Mouse (Mus musculus) adrenal gland, postnatal 14 days (tissue): ENCODE measurements around the gene Cdkl4. TPM values are rescaled to one million over a fixed set of nuclear protein-coding genes. Genes with fewer than 3 reads are reported as not detected.
"Not testable (repeated sequence)": the region's sequence is repeated elsewhere in the genome, so short reads cannot be mapped to it uniquely, and the experiment has no call there.

Source experiments
- DNase-seq: peaks from one replicate; pipeline ENCODE4 v3.0.0; 2021; ENCODE audit warnings: mixed read lengths
- long read RNA-seq, 2 experiments: library from polyadenylated mRNA; stranded (forward); transcript quantifications; one replicate each; pipeline ENCODE4 v2.0.0; 2021
- total RNA-seq: library from RNA; stranded (reverse); gene quantifications from 2 replicates; pipeline ENCODE4 v1.2.3, GENCODE M21; 2021

The Cdkl4 gene
- 0.15 TPM in 2 replicates for total RNA-seq
- long read RNA-seq, experiment 1, partial matches to known transcripts = 0 of 1 reads
- long read RNA-seq, experiment 1, other reads (novel, unspliced or antisense) = 0 of 1 reads
- long read RNA-seq, experiment 2 = 0 reads

DNA sequence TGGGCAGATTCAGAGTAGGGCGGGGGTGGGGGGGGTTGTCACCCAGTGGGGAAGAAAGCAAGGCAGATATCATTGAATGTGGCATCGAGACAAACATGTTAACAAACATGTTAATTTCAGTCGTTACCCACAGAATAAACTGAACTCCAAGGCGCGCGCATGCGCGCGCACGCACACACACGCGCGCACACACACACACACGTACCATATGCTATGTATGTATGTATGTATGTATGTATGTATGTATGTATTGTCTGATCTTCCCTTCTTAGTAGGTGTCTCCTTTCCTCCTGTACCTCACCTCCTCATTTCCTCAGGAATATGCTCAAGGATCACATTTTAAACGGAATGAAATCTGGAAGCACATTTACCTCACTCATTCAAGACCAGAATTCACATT lies at the start of gene Cdkl4:
TSS of gene Cdkl4 (minus strand) at position 175 of the 400 bp plus-strand sequence.
- no peak for DNase-seq

GRCm38 (mm10) chr17:80624979-80625378 lies 47.4 kb upstream of the Cdkl4 start:
- no peak for DNase-seq

DNA sequence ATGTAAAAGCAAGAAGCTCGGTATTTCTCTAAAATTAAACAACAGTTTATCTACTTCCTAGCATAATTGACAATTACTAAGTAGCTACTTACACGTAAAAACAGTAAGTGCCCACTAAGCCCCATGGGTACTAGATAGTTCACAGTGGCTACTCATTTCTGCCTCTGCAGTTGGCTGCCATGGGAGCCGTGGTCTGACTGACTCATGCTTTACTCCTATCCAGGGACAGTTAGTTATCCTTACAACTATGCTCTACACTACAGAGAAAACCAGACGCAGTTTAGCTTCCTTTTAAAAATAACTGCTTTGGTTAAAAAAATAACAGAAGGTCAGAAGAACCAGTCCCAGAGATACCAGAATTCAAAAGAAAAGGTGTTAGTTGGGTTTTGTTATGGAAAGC lies 44.1 kb upstream of the Cdkl4 start:
- no peak for DNase-seq

- peak; percentile 74 for DNase-seq
Measured at GRCm38 (mm10) chr17:80620786-80621423, 43.3 kb upstream of the Cdkl4 start.

GRCm38 (mm10) chr17:80619556-80619955 lies 41.9 kb upstream of the Cdkl4 start:
- DNase-seq = no peak

DNA sequence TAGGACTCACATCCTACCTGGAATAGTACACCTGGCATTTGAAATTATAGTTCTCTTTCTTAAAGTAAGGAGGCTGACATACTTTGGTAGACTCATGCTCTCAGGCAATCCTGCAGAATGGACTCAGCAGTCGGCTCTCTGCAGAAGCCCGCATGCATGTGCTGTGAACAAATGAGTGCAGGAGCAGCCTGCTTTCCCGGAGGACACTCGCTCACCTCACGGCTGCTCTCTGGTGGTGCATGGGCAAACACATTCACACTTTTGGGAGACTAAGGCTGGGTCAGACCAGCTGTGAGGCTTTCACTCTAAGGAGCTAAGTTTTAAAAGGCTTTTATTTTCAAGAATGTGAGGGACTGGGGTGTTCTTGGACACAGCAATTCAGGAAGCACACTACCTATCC lies 41.3 kb upstream of the Cdkl4 start:
- no peak for DNase-seq

GRCm38 (mm10) chr17:80603806-80604205 lies 26.2 kb upstream of the Cdkl4 start:
- DNase-seq = no peak

- DNase-seq = no peak
Measured at GRCm38 (mm10) chr17:80603079-80603625, 25.5 kb upstream of the Cdkl4 start.

GRCm38 (mm10) chr17:80601371-80601770 lies 23.8 kb upstream of the Cdkl4 start:
- peak; percentile 56 for DNase-seq

DNA sequence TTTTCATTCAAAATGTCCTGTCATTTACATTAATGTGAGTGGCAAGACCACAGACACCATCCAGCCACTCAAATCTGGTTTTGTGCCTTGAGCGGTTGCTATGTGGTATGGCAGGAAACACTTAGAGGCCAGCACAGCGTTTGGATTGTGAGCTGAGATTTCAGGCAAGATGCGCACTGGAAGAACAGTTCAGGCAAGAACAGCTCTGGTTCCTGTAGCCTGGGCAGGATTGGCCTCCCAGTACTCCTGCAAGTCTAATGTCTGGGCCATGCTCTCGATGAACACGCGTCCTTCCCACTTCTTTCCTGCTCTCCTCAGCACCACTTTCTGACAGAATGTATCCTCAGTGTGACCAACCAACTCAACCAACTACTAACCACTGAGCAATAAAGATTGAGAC lies 5.4 kb upstream of the Cdkl4 start:
- no peak for DNase-seq

DNA sequence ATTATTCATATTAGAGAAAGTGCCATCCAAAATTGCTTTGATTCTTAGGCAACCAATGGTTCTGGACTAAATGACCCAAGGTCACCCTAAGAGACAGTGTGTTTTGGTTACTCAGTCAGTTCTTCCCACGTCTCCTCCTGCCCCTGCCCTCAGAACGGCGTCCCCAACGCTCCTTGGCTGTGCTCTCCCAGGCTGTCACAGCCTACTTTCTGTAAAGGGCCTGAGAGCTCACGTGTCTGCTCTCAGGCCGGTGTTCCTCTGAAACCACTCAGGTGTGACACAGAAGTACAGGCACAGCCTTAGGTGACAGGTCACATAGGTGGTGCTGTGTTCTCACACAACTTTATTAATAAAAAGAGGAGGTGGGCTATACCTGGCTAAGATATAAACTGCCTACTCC lies 2.3 kb upstream of the Cdkl4 start:
- DNase-seq = no peak

DNA sequence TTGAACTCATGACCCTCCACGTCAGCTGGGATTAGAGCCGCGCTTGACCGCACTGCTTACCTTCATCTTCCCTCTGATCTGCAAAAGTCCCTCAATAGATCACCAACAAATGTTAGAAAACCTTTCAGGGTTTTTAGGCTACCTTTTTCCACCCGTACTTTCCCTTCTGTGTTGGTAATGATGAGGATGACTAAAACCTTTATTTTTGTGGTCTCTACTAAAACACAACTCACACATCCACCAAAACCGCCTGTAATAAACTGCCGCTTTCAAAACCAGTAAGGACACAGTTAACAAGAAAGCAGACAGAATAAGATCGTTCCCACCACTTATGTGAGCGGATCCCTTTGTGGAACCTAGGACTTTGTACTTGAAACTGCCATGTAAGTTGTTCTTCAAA lies 1.5 kb upstream of the Cdkl4 start:
- no peak for DNase-seq

- no peak for DNase-seq
Measured at GRCm38 (mm10) chr17:80578041-80578440, 428 bp upstream of the Cdkl4 start.

DNA sequence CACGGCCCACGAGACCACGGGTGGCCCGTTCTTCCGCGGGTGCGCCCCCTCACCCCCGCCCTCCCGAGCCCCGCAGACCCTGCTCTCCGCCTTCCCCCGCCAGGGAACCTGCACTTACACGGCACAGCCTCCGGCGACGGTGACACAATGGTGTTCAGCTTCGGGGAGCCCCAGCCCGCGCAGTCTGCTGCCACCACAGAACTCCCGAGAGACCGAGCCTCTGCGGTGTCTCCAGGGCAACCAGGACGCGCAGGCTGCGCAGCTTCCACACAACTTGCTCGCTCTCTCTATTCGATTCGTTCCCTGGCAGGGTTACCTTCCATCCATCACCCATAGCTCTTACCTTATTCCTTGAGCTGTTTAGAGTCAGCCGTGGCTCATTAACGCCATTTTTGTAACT lies 399 bp downstream of the Cdkl4 start:
- peak; percentile 84 for DNase-seq

DNA sequence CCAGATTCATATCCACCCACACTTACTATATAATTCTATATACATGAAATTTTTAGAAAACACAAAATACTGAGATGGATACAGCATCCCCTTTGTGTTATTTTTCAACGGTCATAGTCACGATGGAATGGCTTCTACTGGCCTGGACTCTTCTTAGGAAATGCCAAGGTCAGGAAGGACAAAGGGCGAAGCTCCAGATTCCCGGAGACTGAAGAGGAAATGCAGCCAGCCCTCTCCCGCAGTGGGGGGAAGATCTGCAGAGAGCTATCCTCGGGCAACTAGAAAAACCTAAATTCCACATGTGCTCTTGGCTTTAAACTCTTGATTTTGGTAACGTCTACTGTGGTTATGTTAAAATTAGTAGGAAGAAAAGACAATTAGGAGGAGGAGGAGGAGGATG lies 2.6 kb downstream of the Cdkl4 start:
- no peak for DNase-seq

DNA sequence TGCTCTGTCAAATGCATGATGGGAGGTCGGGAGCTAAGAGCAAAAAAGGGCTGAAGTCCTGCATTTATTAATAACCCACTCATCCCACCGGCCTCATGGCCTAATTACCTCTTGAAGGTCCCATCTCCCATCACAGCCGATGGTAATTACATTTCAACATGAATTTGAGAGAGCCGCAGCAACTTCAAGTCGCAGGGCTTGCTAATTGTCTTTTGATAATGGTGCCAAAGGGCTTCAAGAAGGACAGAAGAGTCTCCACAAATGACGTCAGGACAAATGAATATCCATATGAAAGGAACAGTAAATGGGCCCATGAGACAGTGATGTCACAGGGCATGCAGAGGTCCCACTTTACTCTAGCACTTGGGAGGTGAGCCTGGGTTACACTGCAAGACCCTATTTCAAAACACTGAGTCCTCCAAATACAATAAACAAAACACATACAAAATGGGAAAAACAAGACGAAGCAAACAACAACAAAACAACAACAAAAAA lies 3.1 kb downstream of the Cdkl4 start:
- DNase-seq = no peak

GRCm38 (mm10) chr17:80572187-80572935 lies 5.3 kb downstream of the Cdkl4 start:
- no peak for DNase-seq

DNA sequence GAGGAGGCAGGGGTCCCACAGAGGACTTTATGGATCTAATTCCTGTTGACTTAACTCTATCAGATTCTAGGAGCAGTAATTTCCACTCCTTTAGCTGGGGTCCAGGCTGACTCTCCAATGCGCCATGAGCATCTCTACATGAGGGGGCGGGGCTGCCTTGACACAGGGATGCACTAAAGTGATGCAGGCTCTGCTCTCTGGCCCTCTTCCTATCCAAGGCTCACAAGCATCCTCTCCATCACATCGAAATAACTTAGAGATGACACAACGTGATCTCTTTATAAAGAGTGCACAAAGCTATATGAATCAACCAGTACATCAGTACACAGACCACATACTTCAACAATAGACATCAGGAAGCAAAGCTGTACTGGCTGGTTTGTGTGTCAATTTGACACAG lies 6.2 kb downstream of the Cdkl4 start:
- DNase-seq = no peak

GRCm38 (mm10) chr17:80569718-80570117 lies 7.9 kb downstream of the Cdkl4 start:
- DNase-seq = not testable (repeated sequence)

DNA sequence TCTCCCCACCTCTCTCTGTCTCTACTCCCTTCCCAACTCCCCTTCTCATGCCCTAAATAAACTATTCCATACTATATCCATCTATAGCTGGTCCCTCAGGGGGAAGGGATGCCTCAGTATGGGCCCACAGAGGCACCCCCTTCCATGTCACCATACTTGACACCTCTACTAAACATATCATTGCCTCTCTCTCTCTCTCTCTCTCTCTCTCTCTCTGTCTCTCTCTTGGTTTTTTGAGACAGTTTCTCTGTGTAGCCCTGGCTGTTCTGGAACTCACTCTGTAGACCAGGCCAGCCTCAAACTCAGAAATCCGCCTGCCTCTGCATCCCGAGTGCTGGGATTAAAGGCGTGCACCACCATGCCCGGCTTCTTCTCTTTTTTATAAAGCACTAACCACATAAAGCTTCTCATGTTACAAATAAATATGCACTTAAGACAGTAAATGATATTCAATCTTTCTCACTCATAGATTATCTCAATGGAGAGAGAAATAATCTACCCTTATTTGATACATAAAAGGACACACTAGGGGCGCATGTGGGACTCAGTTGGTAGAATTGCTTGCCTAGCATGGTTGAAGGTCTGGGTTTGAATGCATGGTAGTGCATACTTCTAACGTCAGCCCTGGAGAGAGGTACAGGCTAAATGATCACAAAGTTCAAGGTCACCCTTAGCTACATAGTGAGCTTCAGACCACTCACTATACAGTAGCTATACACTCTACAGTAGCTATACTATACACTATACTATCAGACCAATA lies 8.6 kb downstream of the Cdkl4 start:
- no peak for DNase-seq

DNA sequence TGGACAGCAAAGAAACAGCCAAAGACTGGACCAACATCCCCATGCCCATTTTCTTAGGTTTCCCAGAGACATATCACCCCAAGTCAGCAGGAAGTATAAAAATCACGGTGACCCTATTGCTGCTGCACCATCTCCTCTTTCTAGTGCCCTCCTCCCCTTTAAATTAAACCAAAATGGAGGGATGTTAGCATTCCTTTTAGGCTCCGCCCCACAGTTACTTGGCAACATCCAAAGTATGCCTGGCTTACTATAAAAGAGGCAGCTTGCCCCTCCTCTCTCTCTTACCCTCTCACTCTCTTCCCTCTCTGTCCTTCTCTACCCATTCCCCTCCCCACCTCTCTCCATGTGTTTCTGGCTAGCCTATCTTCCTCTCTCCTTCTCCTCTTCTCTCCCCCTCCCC lies 9.2 kb downstream of the Cdkl4 start:
- DNase-seq = no peak

DNA sequence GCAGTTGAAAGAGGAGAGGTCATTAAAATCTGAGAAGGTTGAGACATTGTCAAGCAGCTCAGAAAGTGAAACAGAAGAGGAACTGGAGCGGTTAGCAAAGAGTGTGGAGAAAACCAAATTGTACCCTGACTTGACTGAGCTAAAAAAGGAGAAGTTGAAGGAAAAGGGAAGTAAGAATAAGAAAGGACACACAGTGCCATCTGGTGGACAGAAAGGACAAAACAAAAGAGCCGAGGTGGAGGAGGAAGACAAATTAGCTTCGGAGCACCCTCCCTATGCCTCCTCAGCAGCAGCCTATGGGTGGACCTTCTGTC lies 13.0 kb downstream of the Cdkl4 start:
- no peak for DNase-seq
